ENCODE assay signal across 23 mouse cellular contexts in the genomic region with DNA sequence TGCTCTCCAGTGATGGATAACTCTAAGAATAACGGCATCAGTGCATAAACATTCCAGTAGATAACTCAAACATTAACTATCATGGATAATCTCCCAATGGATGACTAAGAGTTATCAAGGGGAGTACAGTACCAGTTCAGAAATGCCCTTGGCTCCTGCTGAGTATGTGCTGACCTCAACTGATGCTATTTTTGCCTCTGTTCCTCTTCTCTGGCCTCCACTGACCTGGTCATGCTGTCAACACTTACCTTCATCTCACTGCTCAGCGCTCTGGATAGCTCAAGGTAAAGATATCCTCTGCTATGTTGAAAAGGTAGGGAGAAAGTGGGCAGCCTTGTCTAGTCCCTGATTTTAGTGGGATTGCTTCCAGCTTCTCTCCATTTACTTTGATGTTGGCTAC. TPM values are rescaled to one million over a fixed set of nuclear protein-coding genes. Genes with fewer than 3 reads are reported as not detected.
"Had no signal": no experiment of that assay in that cellular context is flagged by ENCODE, and none has a peak within 500 bp of the region (broad histone marks: within the 10 kb centered on the region; RNA-seq: fewer than 3 reads in every experiment).

No protein-coding gene starts in this region.

- ATAC-seq: midbrain, embryonic 16.5 days had no signal

- DNase-seq: lung, embryonic 14.5 days; lung, postnatal 10 days; lung, postnatal 4 days; midbrain, embryonic 14.5 days; retina, postnatal 1 day; right cerebral cortex, adult 18-20 months; right cerebral cortex, postnatal 25 days; right cerebral cortex, postnatal 4 days; spleen, adult 18-20 months; thymus, adult 18-20 months; thymus, postnatal 14 days; thymus, postnatal 36 days had no signal

- H3K4me1 ChIP-seq: midbrain, embryonic 10.5 days; midbrain, embryonic 12.5 days; neural tube, embryonic 13.5 days; neural tube, embryonic 15.5 days had no signal

- H3K9ac ChIP-seq: lung, embryonic 14.5 days; midbrain, embryonic 12.5 days; neural tube, embryonic 13.5 days; neural tube, embryonic 15.5 days had no signal

- H3K4me2 ChIP-seq: lung, embryonic 14.5 days; midbrain, embryonic 12.5 days; neural tube, embryonic 13.5 days; neural tube, embryonic 15.5 days had no signal

- H3K9me3 ChIP-seq: midbrain, embryonic 10.5 days; midbrain, embryonic 12.5 days; neural tube, embryonic 13.5 days; neural tube, embryonic 15.5 days had no signal

- H3K36me3 ChIP-seq: midbrain, embryonic 10.5 days; midbrain, embryonic 12.5 days; neural tube, embryonic 13.5 days; neural tube, embryonic 15.5 days had no signal

- H3K27me3 ChIP-seq: midbrain, embryonic 12.5 days; neural tube, embryonic 13.5 days; neural tube, embryonic 15.5 days had no signal

- H3K27ac ChIP-seq: midbrain, embryonic 10.5 days; midbrain, embryonic 12.5 days; neural tube, embryonic 13.5 days; neural tube, embryonic 15.5 days had no signal

- H3K4me3 ChIP-seq: midbrain, embryonic 10.5 days; midbrain, embryonic 12.5 days; myocyte; neural tube, embryonic 13.5 days; neural tube, embryonic 15.5 days had no signal

RNA-seq across cellular contexts. Expression of gene Tecrl, which starts 30.0 kb away (rescaled TPM):
- total RNA-seq: megakaryocyte, adult 5-6 weeks; megakaryocyte-erythroid progenitor cell, adult 5-6 weeks had no signal
- polyA plus RNA-seq: small intestine, adult 2 months; stomach, embryonic 14.5 days; thymus, postnatal 0 days had no signal
